Mouse (Mus musculus) CD4-positive helper T cell, adult 2 months (primary cell): ENCODE data around the gene Fbxw4.

ENCODE experiments used
- DNase-seq: peaks from one replicate; pipeline ENCODE4 v3.0.0-alpha.2; 2012; ENCODE audit warnings: low read depth, missing footprints, low spot score

The Fbxw4 gene

GRCm38 (mm10) chr19:45659738-45660502, at the start of gene Fbxw4:
Gene Fbxw4, minus strand, starts transcription at chr19:45660312.
- peak; percentile 83 for DNase-seq

DNA sequence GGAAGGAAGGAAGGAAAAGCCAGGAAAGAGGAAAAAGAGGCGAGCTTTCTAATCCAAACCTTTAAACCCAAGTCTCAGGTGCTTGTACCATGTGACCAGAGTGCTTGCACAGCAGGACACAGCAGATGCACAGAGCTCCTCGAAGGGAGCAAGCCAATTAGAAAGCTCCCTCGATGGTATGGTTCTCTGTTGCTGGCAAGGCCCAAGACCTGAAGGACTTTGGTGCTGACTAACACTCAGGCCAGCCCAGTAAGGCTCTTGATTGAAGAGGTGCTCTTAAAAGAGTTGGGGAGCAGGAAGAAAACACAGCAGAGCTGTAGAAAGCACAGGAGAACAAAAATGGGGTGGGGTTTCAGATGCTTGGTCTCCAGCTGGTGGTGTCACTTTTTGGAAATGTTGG, 48.6 kb upstream of the Fbxw4 start:
- DNase-seq: no peak

GRCm38 (mm10) chr19:45696281-45696600, 36.1 kb upstream of the Fbxw4 start:
- DNase-seq: no peak

- no peak for DNase-seq
These were observed 35.6 kb upstream of the Fbxw4 start for GRCm38 (mm10) chr19:45695496-45696280.

DNA sequence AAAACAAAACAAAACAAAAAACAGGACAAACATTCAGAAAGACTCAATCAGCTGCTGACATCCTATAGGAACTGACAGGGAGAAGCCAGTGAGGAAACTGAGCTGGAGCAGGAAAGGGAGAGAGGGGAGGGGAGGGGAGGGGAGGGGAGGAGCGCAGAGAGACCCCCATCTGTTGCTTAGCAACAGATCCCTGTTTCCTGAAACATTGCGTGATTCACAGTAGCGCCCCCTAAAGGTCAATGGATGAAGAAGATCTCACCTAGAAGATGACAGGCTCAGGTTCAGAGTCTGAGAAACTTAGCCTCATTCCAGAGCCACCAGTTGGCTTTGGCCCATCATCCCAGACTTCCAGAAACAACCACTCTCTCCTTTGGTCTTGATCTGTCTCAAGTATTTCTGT, 33.9 kb upstream of the Fbxw4 start:
- DNase-seq: peak; percentile 31

DNA sequence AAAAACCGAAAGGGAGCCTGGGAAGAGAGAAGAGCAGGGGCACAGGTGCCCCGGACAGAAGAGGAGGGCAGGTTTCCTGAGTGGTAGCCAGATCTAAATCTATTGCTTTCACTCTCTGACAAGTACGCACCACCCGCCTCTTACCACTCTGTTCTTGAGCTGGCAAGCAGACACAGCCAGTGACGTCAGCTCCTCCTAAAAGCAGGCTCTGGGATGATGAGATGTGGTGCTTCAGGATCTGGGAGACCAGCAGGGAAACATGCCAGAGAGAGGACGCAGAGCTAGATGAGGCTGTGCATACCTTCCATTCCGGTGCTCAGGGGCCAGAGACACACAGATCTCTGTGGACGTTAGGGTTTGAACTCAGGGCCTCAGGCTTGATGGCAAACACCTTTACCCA, 32.1 kb upstream of the Fbxw4 start:
- DNase-seq: no peak

- DNase-seq: no peak
These were observed 31.0 kb upstream of the Fbxw4 start for GRCm38 (mm10) chr19:45691001-45691535.

- DNase-seq: no peak
These were observed 26.9 kb upstream of the Fbxw4 start for GRCm38 (mm10) chr19:45687001-45687400.

GRCm38 (mm10) chr19:45683676-45684075, 23.6 kb upstream of the Fbxw4 start:
- DNase-seq: peak; percentile 30

DNA sequence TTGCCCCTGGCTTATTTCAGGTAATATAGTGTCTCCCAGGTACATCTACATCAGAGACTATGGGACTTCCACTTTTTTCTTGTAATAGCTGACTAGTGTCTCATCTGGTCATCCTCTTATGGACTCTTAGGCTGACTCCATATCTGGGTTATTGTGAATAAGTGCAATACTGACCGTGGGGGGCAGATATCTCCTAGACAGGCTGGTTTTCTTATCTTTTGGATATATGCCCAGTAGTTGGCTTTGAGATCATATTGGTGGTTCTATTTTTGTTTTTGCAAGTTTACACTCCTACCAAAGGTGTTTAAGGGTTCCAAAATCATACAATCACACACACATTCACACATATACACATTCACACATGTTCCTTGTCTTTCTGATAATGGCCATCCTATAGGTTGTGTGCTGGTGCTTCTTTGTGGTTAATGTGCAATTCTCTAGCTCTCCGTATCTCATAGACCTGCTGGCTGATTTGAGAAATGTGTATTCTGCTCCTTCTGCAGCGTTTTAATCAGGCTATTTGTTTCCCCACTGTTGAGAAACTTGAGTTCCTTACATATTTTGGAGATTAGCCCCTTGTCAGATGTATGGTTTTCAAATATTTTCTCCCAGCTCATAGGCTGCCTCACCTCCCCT, 20.5 kb upstream of the Fbxw4 start:
- no peak for DNase-seq

GRCm38 (mm10) chr19:45676723-45677269, 16.7 kb upstream of the Fbxw4 start:
- DNase-seq: no peak

GRCm38 (mm10) chr19:45675720-45676581, 15.8 kb upstream of the Fbxw4 start:
- DNase-seq: no peak

DNA sequence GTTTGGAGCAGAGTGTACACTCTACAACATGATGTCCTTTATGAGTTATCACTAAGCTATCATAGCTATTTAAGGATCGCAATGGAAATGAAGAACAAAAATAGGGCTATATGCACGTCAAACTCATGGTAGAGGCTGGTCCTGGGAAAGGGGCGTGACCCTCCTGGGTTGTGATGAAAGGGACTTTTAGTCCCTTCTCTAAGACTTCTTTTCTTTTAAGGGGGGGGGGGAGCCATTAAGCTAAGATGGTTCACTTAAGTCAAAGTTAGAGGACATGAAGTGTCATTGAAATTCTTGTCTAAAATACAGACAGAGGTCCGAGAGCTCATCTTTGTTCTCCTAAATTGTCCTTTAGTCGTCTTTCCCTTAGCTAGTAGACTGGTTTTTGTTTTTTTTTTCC, 15.1 kb upstream of the Fbxw4 start:
- DNase-seq: no peak

DNA sequence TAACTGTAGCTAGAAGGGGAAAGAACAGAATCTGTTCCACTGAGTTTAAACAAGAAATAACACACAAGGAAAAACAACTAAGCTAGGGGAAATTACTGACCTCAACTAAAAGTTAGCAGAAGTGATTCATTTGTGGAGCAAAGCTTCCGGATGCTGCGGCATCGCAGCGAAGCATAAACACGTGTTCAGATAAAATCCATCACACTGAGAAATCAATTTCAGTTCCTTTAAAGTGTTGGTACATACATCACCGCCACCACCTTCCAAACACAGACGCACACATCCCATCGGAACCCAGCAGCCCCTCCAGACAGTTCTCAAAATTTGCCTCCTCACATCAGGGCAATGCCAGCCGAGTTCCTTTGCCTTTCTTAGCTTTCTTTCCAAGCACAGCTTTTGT, 12.9 kb upstream of the Fbxw4 start:
- DNase-seq: peak; percentile 38

GRCm38 (mm10) chr19:45668986-45669385, 8.9 kb upstream of the Fbxw4 start:
- no peak for DNase-seq

DNA sequence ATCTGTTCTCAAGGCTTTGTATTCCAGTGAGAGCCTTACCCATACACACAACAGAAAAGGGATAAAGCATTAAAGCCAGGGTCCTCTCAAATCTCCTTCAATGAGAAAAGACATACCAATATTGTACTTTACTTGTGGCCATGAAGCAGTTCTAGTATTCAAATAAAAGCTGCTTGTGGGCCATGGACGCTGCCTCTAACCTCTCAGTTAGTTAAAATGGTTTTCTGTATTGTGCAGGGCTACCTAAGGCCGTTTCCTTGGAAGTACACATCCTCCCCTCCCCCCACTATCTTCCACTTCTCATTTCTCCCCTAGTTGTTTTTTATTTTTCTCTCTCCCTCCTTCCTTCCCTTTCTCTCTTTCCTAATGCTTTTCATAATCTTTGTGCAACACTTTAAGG, 3.7 kb upstream of the Fbxw4 start:
- no peak for DNase-seq

- DNase-seq: no peak
These were observed 335 bp upstream of the Fbxw4 start for GRCm38 (mm10) chr19:45660503-45660790.

DNA sequence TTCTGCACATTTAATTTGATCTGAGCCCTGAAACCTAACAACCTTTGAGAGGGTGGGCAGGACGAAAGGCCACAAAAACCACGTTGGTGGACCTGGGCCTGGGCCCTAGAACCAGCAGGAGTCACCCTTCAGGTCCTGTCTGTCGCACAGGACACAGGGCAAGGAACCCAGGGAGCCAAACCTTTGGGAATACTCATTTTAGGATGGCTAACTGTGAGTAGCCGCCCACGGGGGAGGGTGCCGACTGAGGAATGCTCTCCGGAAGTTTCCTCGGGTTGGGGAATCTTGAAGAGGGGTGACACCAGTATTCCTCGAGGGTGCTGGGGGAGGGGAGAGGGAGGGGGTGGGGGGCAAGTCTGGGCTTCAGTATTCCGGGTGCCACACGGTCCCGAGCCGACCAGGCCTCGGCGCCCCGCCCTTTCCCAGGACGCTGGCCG, 793 bp downstream of the Fbxw4 start:
- no peak for DNase-seq

DNA sequence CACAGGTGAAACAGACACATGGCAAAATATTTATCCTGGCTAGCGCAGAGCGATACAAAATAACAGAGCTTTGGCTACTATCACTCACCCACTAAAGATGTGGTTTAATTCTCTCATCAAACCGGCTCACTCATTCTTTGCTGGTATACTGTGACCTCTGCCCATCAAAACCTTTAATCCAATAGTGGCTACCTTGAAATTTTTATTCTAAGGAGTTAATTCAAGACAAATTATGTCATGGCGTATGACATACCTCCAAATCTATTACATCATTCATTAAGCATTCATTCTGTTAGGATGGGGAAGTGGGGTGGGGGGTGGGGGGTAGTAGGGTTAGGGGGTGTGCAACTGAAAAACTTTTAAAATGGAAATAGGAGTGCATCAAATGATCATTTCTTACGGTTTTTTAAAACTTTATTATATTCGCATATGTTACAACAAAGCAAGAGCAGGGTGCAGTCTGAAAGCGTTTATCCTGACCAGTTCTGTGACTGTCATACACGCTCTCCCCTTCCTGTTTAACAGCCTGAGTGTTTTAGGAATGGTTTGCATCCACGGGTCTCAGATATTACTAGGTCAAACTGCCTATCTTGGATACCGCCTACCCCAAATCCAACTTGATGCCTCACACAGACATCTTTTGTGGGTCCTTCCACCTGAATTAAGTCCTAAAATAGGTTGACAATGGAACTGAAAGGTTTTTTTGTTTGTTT, 1.4 kb downstream of the Fbxw4 start:
- no peak for DNase-seq

GRCm38 (mm10) chr19:45657828-45658227, 2.3 kb downstream of the Fbxw4 start:
- no peak for DNase-seq
